ENCODE assay signal across 8 mouse cellular contexts in genomic region chr12:112706704-112707572, GRCm38 (mm10). TPM values are rescaled to one million over a fixed set of nuclear protein-coding genes. Genes with fewer than 3 reads are reported as not detected.
DNase-seq lines count a peak whose midpoint lies in the region; ATAC-seq and TF ChIP-seq lines count a peak whose summit lies in the region.

No protein-coding gene starts in this region.

- peak; percentile 84 for ATAC-seq in cerebellum, adult (ENCODE audit: insufficient number of reproducible peaks, low FRiP score, low TSS enrichment)
- peak; percentile 86 for ATAC-seq in forebrain, embryonic 15.5 days (replicated peaks)
- peak; percentile 80 for ATAC-seq in neutrophil, adult 5-6 weeks (ENCODE audit: extremely low read depth, insufficient number of reproducible peaks, low FRiP score, poor library complexity, severe bottlenecking)

- DNase-seq in heart, postnatal 25 days (ENCODE audit: low spot score): peak; percentile 68
- DNase-seq in layer of hippocampus, adult 2 months (ENCODE audit: low spot score in 2 of 2): peak; percentile 85 to 92
- peak; percentile 92 for DNase-seq in lung, adult 2 months
- peak; percentile 71 to 73 for DNase-seq in thymus, adult 18-20 months

- no peak overlapping the region for H3K9ac ChIP-seq in forebrain, embryonic 15.5 days (replicated peaks)

- H3K4me1 ChIP-seq in E14TG2a.4 (replicated peaks; ENCODE audit: low read depth, low read length): peaks cover 15% of the 10 kb centered on the region
- peaks cover 6% of the 10 kb centered on the region for H3K4me1 ChIP-seq in forebrain, embryonic 15.5 days
- H3K4me1 ChIP-seq in lung, adult 2 months (ENCODE audit: control insufficient read depth, insufficient read depth, low read length): 0 out of 2 replicates have a peak, but pooled peaks cover 2% of the 10 kb centered on the region

- peaks cover 4% of the 10 kb centered on the region; the same call in 1 of the 2 replicates for H3K9me3 ChIP-seq in E14TG2a.4 (ENCODE audit: low read length)
- H3K9me3 ChIP-seq in forebrain, embryonic 15.5 days: no peaks in the 10 kb centered on the region

- H3K36me3 ChIP-seq in E14TG2a.4 (ENCODE audit: insufficient read depth, low read length): no peaks in the 10 kb centered on the region
- H3K36me3 ChIP-seq in forebrain, embryonic 15.5 days: no peaks in the 10 kb centered on the region

- H3K4me2 ChIP-seq in forebrain, embryonic 15.5 days (replicated peaks): peak overlapping the region; percentile 34

- WGBS in forebrain, embryonic 15.5 days: 14% methylated on average over 32 of the region's 32 CpGs
- 10% methylated on average over 32 of the region's 32 CpGs for WGBS in lung, adult 2 months

- peaks cover 75% of the 10 kb centered on the region for H3K27me3 ChIP-seq in E14TG2a.4 (ENCODE audit: insufficient read depth, low read length)
- peaks cover 6% of the 10 kb centered on the region; the same call in 1 of the 2 replicates for H3K27me3 ChIP-seq in forebrain, embryonic 15.5 days

- TF ChIP-seq POLR2A in lung, adult 2 months (IDR thresholded peaks at IDR 0.05; ENCODE audit: borderline replicate concordance, extremely low read depth, low read depth, low read length): no peak

- H3K27ac ChIP-seq in forebrain, embryonic 15.5 days (replicated peaks): no peak overlapping the region
- no peak overlapping the region for H3K27ac ChIP-seq in layer of hippocampus, adult 2 months

- TF ChIP-seq CTCF in E14TG2a.4 (conservative IDR thresholded peaks at IDR 0.05; ENCODE audit: low read length): peak; percentile 98
- peak; percentile 100 for TF ChIP-seq CTCF in layer of hippocampus, adult 2 months (conservative IDR thresholded peaks at IDR 0.05)
- peak; percentile 86 for TF ChIP-seq CTCF in lung, adult 2 months (IDR thresholded peaks at IDR 0.05; ENCODE audit: insufficient read depth, low read length)

- intact Hi-C loops in heart, postnatal 25 days (cut with DNase I): loop anchor here (1.0 to 10.0 kb wide), 2 partner anchors 54 to 152 kb away; no protein-coding TSS in a partner anchor

- H3K4me3 ChIP-seq in E14TG2a.4 (replicated peaks; ENCODE audit: low read length): peak overlapping the region; percentile 20; the same call in 1 of the 2 replicates
- H3K4me3 ChIP-seq in forebrain, embryonic 15.5 days: peak overlapping the region; percentile 20
- peak overlapping the region; percentile 30; the same call in 1 of the 2 replicates for H3K4me3 ChIP-seq in layer of hippocampus, adult 2 months
- H3K4me3 ChIP-seq in lung, adult 2 months (replicated peaks; ENCODE audit: extremely low read depth, low read depth, low read length): peak overlapping the region; percentile 4

RNA-seq across cellular contexts. Expression of gene Cep170b, which starts 13.3 kb away (rescaled TPM):
- polyA plus RNA-seq in forebrain, embryonic 15.5 days (2015; fragmentation: Nextera tagmentation; extraction: Ambion mirVana): 24.0 and 27.0 TPM in 2 replicates
- total RNA-seq in heart, postnatal 25 days (2021): 1 to 10 TPM; 7.7 to 9.8 TPM
- 100 to 1,000 TPM; 194 to 210 TPM for total RNA-seq in layer of hippocampus, adult 2 months (2021)
- polyA plus RNA-seq in lung, adult 2 months (2012; rRNA removed): 68.2 and 73.2 TPM in 2 replicates
- total RNA-seq in neutrophil, adult 5-6 weeks (2017): 4.8 and 5.7 TPM in 2 replicates

RNA-seq across cellular contexts. Expression of gene Zbtb42, which starts 28.3 kb away (rescaled TPM):
- 0.98 TPM in 2 replicates for polyA plus RNA-seq in forebrain, embryonic 15.5 days (2015; fragmentation: Nextera tagmentation; extraction: Ambion mirVana)
- total RNA-seq in heart, postnatal 25 days (2021): 1 to 10 TPM; 6.4 to 6.7 TPM
- under 1 TPM; 0.44 to 0.52 TPM for total RNA-seq in layer of hippocampus, adult 2 months (2021)
- polyA plus RNA-seq in lung, adult 2 months (2012; rRNA removed): 40.9 and 51.2 TPM in 2 replicates
- 13.4 and 15.0 TPM in 2 replicates for total RNA-seq in neutrophil, adult 5-6 weeks (2017)

RNA-seq across cellular contexts. Expression of gene Akt1, which starts 32.3 kb away (rescaled TPM):
- 79.1 and 147 TPM in 2 replicates for polyA plus RNA-seq in forebrain, embryonic 15.5 days (2015; fragmentation: Nextera tagmentation; extraction: Ambion mirVana)
- total RNA-seq in heart, postnatal 25 days (2021): 100 to 1,000 TPM; 206 to 215 TPM
- total RNA-seq in layer of hippocampus, adult 2 months (2021): 100 to 1,000 TPM; 152 to 160 TPM
- 166 and 187 TPM in 2 replicates for polyA plus RNA-seq in lung, adult 2 months (2012; rRNA removed)
- total RNA-seq in neutrophil, adult 5-6 weeks (2017): 197 and 218 TPM in 2 replicates

RNA-seq across cellular contexts. Expression of gene Pld4, which starts 53.5 kb away (rescaled TPM):
- polyA plus RNA-seq in forebrain, embryonic 15.5 days (2015; fragmentation: Nextera tagmentation; extraction: Ambion mirVana): 5.3 and 6.2 TPM in 2 replicates
- total RNA-seq in heart, postnatal 25 days (2021): 1 to 10 TPM; 5.6 to 6.9 TPM
- total RNA-seq in layer of hippocampus, adult 2 months (2021): 1 to 10 TPM; 8.6 to 9.7 TPM
- polyA plus RNA-seq in lung, adult 2 months (2012; rRNA removed): 78.2 and 90.1 TPM in 2 replicates
- 98.0 and 114 TPM in 2 replicates for total RNA-seq in neutrophil, adult 5-6 weeks (2017)

Comparison
In these comparisons a context has a peak if more than half of its experiments do, and no peak if none do; other contexts are left out.
1. RNA of gene Cep170b, which starts 13.3 kb away (total RNA-seq): 194 to 210 TPM in layer of hippocampus, adult 2 months; 7.7 to 9.8 TPM in heart, postnatal 25 days and 4.8 to 5.7 TPM in neutrophil, adult 5-6 weeks; every median in the first group is over 10 times any median in the second.
2. Peak in every context shown above with its lines, with median percentiles within 50 percentile points of each other: H3K4me3 ChIP-seq, CTCF ChIP-seq, ATAC-seq and DNase-seq.